Mouse (Mus musculus): Measurements from ENCODE around the gene Gm20388.

Gm20388 gene

GRCm38 (mm10) chr8:120470170-120470569 lies 559.5 kb downstream of the Gm20388 start:
- DNase-seq (ENCODE audit: low read depth, low spot score): no peak

DNA sequence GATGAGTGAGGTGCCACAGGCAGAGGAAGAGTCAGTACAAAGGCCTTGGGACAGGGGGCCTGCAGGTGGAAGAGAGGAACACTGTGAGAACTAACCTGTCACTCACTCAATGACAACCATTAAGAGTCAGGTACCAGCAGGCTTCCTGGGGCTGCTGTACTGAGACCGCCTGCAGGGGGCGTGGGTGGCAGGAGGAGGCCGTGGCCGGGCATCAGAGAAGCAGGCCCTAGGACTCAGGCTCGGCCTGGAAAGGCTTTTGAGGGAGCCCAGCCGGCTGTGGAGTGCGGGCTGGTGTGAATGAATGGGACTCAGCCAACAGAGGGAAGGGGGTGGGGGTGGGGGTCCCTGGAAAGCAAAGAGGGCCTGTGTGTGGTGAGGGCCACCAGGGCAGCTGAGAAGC lies 560.5 kb downstream of the Gm20388 start:
- DNase-seq (ENCODE audit: low read depth, low spot score): peak; percentile 45

DNA sequence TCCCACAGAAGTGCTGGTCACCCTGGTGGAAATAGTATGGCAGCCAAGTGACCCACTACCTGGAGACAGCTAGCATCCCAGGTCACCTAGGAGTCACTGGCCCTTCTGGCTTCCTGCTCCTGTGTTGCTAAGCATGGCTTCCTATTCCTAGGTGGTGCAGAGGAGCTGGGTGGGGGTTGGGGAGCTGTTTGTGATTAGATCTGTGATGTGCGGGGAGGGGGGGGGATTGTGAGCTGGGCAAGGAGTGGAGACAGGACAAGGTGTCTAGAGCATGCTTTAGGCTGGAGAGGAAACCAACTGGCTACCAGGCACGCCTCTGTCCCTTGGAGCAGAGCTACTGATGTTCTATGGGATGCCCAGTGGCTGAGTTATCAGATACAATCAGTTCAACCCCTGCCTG lies 561.1 kb downstream of the Gm20388 start:
- DNase-seq (ENCODE audit: low read depth, low spot score): no peak

GRCm38 (mm10) chr8:120472230-120472629 lies 561.6 kb downstream of the Gm20388 start:
- DNase-seq (ENCODE audit: low read depth, low spot score): no peak

- DNase-seq (ENCODE audit: low read depth, low spot score): no peak
Measured at GRCm38 (mm10) chr8:120473729-120474364, 563.2 kb downstream of the Gm20388 start.

- no peak for DNase-seq (ENCODE audit: low read depth, low spot score)
Measured at GRCm38 (mm10) chr8:120474496-120475235, 564.0 kb downstream of the Gm20388 start.

- DNase-seq (ENCODE audit: low read depth, low spot score): no peak
Measured at GRCm38 (mm10) chr8:120475462-120476201, 565.0 kb downstream of the Gm20388 start.

DNA sequence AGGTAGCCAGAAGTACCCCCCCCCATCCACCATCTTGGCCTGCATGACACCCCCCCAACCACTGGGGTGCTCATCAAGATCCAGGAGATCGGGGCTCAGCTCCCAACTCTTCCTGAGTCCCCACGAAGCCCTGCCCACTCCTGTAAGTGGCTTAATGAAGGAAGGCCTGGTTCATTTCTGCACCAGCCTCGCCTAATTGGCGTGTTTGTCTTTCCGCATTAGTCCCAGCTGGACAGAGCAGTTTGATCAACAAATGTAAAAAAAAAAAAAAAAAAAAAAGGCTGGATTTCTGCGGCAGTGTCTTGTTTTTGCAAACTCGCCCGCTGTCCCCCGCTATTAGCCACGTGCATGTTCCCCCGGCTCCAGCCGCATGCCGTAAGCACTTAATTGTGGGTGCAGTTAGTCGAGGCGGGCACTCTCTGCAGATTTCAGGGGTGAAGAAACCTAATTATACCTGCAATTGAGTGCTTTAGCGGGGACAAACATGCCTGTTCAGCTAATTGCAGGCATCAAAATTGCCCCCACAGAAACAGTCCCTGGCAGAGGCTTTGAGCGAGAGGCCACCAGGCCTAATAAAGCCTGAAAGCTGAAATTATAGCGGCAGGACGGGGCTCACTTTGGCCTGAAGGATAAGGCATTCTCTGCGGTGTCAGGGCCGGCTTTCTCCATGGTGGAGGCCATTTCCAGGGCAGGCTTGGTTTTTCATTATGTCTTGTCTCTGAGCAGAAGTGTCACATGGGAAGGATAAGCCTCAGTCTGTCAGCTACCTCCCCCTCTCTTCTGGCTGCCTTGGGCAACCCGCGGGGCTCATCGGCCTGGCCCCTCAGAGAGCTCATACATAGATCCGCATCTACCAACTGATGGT lies 566.3 kb downstream of the Gm20388 start:
- DNase-seq (ENCODE audit: low read depth, low spot score): no peak

DNA sequence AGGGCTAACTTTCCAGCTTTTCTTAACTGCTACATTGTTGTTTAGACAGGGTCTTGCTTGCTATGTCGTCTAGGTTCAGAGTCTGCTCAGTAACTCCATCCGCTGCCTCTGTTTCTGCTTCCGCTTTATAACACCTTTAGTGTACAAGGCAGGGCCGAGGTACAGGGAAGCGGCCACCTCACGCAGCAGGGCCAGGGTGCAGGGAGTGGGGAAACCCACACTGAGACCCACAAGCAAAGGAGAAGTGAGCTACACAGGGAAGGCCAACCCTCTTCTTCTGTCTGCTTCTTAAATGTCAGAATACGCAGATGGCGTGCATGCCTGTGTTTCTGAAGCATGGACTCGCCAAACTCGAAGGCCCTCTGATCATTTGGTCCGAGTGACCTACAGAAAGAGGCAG lies 568.1 kb downstream of the Gm20388 start:
- DNase-seq (ENCODE audit: low read depth, low spot score): no peak

GRCm38 (mm10) chr8:120479691-120480090 lies 569.0 kb downstream of the Gm20388 start:
- DNase-seq (ENCODE audit: low read depth, low spot score): no peak

DNA sequence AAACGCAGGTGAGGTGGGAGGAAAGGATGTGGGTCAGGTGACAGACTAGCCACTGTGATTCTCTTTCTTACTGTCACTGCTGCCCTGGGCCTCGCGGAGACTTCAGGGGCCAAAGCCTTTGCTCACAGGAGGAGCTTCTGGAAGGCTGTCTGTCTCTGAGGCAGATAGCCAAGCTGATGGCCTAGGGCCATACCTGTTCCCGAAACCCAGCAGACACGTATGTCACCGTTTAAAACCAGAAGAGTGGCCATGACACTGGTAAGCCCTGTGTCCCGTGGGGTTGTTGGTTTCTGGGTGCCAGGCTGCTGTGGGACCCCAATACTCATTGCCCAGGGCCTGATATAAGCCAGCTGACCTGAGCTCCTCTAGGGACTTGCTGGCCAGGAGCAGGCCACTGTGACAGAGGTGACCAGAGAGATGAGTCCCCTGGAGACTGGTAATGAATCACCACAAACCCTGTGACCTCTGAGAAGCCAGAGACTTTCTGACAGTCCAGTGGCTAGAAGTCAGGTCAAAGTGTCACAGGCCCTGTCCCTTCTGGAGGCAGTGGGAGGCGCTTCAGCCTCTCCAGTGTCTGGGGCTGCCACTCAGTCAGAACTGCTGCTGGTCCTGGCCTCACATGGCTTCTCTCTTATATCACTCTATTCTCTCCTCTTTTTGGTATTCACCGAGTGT lies 571.5 kb downstream of the Gm20388 start:
- DNase-seq (ENCODE audit: low read depth, low spot score): no peak

DNA sequence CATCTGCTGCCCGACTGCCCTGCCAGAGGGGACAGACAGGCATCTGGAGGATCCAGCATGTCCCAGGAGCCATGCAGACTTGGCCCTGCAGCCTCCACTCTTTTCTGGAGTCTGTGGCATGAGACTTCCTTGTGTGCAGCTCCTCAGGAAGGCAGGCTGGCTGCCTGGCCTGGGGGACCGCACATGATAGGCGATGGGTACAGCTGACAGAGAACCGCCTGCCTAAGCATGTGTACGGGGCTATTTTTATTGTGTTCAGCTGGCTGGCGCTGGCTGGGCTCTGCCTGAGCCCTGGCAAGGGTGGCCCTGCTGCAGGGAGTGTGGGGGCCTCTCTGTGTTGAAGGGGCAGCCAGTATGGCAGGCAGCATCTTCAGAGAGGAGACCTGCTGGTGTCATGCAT lies 573.8 kb downstream of the Gm20388 start:
- peak; percentile 78 for DNase-seq (ENCODE audit: low read depth, low spot score)

- no peak for DNase-seq (ENCODE audit: low read depth, low spot score)
Measured at GRCm38 (mm10) chr8:120485116-120485515, 574.5 kb downstream of the Gm20388 start.

DNA sequence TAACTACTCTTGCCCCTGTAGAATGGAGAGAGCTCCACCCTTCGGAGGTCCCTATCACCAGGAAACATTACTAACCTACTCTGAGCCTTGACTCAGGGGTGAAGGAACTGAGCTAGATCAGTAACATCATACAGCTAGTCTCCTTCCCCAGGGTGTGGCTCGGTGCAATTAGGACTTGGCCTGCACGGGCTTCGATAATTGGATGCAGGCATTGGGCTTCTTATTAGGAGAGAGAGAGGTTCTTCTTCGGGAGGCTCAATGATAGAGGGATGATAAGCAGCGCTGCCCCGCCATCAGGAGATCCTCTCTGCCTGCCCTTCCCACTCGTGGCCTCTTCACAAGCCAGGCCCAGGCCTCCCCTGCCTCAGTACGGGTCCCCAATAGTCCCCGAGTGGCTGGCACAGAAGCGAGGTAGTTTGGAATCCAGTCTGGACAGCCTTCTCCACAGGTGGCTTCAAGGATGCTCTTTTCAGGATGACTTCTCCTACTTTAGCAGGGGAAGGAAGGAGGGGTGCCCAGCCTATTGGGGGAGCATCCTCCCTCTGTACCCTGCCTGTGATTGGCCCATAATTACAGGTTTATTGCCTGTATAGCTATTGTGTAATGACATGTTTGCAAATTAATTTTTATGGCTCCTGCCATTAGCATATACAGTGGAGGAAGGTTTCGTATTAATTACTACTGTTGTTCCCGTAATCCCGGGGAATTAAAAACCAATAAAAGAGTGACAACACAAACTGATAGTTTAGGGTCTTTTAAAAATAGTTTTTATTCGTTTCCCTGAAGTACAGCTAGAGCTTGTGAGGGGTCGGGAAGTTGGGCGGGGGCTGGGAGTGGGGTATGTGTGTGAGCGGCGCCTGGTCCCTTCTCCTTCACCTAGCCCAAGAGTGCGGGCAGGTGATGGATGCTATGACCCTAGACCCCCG lies 575.2 kb downstream of the Gm20388 start:
- DNase-seq (ENCODE audit: low read depth, low spot score): no peak

DNA sequence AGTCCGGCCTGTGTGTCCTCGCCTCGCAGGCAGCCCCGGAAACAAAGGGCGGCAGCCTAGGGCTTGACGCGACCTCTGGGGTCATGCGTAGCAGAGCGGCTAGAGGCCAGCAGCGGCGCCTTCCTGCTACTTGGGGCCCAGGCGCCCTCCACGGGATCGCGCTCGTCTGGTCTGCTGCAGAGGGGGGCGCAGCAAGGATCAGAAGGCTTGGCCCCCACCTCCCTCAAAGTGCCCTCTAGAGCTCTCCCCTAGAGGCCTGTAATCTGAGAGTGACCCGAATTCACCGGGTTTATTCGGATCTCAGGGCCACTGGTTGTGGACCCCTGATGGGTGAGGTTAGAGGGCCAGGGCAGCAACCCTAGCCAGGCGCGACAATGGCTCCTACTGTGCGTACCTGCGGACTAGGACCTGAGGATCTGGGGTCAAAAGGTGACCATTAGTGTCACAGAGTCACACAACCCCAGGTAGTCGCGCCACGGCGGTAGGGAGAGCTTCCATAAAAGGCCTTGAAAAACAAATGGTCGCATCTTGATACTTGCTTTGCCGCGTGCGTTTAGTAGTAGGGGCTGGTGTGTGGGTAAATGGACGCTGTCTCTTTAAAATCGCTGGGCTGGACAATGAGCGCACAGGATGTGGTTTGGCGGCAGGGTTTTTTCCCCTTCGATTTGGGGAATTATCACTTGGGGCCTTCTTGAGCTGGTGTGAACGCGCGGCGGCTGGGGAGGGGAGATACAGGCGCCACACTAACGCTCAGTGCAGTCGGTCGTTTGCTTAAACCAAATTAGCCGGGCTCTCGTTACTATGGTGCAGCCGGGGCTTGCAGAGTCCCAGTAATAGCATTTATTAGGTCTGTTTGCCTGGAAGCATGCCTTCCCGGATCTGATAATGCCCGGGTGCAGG lies 576.1 kb downstream of the Gm20388 start:
- peak; percentile 84 for DNase-seq (ENCODE audit: low read depth, low spot score)

DNA sequence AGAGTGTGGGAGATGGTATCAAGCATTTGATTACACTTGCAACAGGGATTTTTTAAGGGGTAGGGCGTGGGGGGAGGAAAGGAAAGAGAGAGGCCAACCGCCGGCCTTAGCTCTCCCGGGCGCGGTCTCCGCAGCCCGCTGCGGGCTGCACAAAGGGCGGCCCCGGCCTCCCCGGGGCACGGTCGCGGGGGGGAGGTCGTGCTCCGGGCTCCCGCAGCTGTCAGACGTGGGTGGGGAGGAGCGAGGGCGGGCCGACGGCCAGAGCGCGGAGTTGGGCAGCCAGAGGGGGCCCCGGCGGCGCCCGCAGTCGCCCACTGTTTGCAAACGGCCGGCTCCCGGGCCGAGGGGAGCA lies 576.7 kb downstream of the Gm20388 start:
- no peak for DNase-seq (ENCODE audit: low read depth, low spot score)

- peak; percentile 83 for DNase-seq (ENCODE audit: low read depth, low spot score)
Measured at GRCm38 (mm10) chr8:120487729-120488510, 577.3 kb downstream of the Gm20388 start.

DNA sequence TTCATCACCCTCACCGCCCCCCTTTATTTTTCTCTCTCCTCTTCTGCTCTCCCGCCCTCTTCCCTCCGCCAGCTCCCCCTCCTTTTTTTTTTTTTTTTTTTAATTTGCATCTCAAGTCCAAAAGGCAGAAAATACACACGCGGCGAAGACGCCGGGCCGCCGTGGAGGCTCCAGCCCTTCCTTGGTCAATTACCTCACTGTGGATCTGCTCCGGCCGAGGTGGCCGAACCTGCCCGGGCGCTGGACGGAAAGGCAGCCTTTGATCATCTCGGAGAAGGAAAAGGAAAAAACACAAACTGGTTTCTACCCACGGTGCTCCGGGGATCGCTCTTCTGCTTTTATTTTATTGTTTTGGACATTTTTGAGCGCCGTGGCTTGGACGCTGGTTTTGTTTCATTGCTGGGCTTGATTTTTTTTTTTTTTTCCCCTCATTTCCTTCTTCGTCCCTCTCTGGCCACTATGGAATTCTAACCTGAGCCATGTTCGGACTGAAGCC lies 578.0 kb downstream of the Gm20388 start:
- peak; percentile 68 for DNase-seq (ENCODE audit: low read depth, low spot score)
